Mouse (Mus musculus) cerebellum, adult 9-10 months (tissue): ENCODE data around the gene Cfap99.
A peak's percentile ranks its signal among the peaks of the same experiment; 100 is the strongest.

Experiments
- DNase-seq: peaks from one replicate; pipeline ENCODE4 v3.0.0; 2022

Cfap99 gene

GRCm38 (mm10) chr5:34288154-34288716 lies at the start of gene Cfap99, which contains the start of gene Zfyve28:
Gene Cfap99, plus strand, starts transcription at chr5:34288600.
Gene Zfyve28, minus strand, starts transcription at chr5:34288449.
- DNase-seq = peak; percentile 98

- DNase-seq = peak; percentile 46
Measured at GRCm38 (mm10) chr5:34242224-34242963, 46.0 kb upstream of the Cfap99 start.

- DNase-seq = peak; percentile 35
Measured at GRCm38 (mm10) chr5:34243062-34243461, 45.3 kb upstream of the Cfap99 start.

- DNase-seq = no peak
Measured at GRCm38 (mm10) chr5:34246443-34246842, 42.0 kb upstream of the Cfap99 start.

- DNase-seq = no peak
Measured at GRCm38 (mm10) chr5:34249132-34249531, 39.3 kb upstream of the Cfap99 start.

- no peak for DNase-seq
Measured at GRCm38 (mm10) chr5:34250090-34250489, 38.3 kb upstream of the Cfap99 start.

GRCm38 (mm10) chr5:34251794-34252193 lies 36.6 kb upstream of the Cfap99 start:
- no peak for DNase-seq

GRCm38 (mm10) chr5:34252307-34252966 lies 36.0 kb upstream of the Cfap99 start:
- peak; percentile 70 for DNase-seq

- no peak for DNase-seq
Measured at GRCm38 (mm10) chr5:34252967-34253519, 35.4 kb upstream of the Cfap99 start.

- no peak for DNase-seq
Measured at GRCm38 (mm10) chr5:34254309-34254708, 34.1 kb upstream of the Cfap99 start.

- no peak for DNase-seq
Measured at GRCm38 (mm10) chr5:34255189-34255588, 33.2 kb upstream of the Cfap99 start.

GRCm38 (mm10) chr5:34259172-34259816 lies 29.1 kb upstream of the Cfap99 start:
- DNase-seq = no peak

- DNase-seq = no peak
Measured at GRCm38 (mm10) chr5:34266065-34266464, 22.3 kb upstream of the Cfap99 start.

GRCm38 (mm10) chr5:34269197-34269920 lies 19.0 kb upstream of the Cfap99 start:
- peak; percentile 99 for DNase-seq

- DNase-seq = peak; percentile 83
Measured at GRCm38 (mm10) chr5:34269921-34270465, 18.4 kb upstream of the Cfap99 start.

- DNase-seq = no peak
Measured at GRCm38 (mm10) chr5:34271743-34272142, 16.7 kb upstream of the Cfap99 start.

- no peak for DNase-seq
Measured at GRCm38 (mm10) chr5:34273251-34273681, 15.1 kb upstream of the Cfap99 start.

- peak; percentile 92 for DNase-seq
Measured at GRCm38 (mm10) chr5:34274268-34274667, 14.1 kb upstream of the Cfap99 start.

- no peak for DNase-seq
Measured at GRCm38 (mm10) chr5:34274676-34275293, 13.6 kb upstream of the Cfap99 start.

- no peak for DNase-seq
Measured at GRCm38 (mm10) chr5:34276191-34276590, 12.2 kb upstream of the Cfap99 start.

- no peak for DNase-seq
Measured at GRCm38 (mm10) chr5:34276746-34277145, 11.7 kb upstream of the Cfap99 start.

GRCm38 (mm10) chr5:34278058-34278457 lies 10.3 kb upstream of the Cfap99 start:
- DNase-seq = no peak
